Mouse (Mus musculus): ENCODE data around the gene Prkar2a. TPM values are rescaled to one million over a fixed set of nuclear protein-coding genes. Genes with fewer than 3 reads are reported as not detected.

Prkar2a gene
- polyA plus RNA-seq, 1 experiment from 2014 or later = 20.2 TPM

DNA sequence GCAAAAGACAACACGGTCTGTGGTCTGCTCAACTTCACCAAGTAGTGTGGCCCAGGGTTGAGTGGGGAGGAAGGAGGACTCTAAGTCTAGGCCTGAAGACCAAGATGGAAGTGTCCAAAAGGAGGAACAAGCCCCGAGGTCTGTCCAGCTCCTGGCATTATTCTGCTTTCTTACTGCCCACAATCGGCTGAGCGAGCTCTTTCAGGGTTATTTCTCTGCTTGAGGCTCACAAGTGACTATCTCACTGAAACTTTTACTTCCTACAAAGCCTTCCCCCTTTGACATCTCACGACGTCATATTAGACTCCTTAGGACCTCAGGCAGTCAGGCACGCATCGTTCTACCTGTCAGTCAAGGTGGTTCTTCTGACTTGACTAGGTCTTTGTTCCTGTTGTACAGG, 2.3 kb downstream of the Prkar2a start:
- H3K4me2 ChIP-seq (replicated peaks; ENCODE audit: low read depth, low read length) = peak overlapping the region; percentile 84
- peak overlapping the region; percentile 87 for H3K9ac ChIP-seq (replicated peaks; ENCODE audit: low read length)
- H3K27me3 ChIP-seq (ENCODE audit: insufficient read depth, low read length) = no peaks in the 10 kb centered on the region
- peak; percentile 2; the same call in 1 of the 2 replicates for ATAC-seq (ENCODE audit: low FRiP score, low TSS enrichment)
- H3K36me3 ChIP-seq (ENCODE audit: insufficient read depth, low read length) = 0 out of 2 replicates have a peak, but pooled peaks cover 2% of the 10 kb centered on the region
- peaks cover 14% of the 10 kb centered on the region for H3K4me1 ChIP-seq (ENCODE audit: insufficient read depth, low read length)
- no peaks in the 10 kb centered on the region for H3K9me3 ChIP-seq (ENCODE audit: low read length)
- WGBS = 65% methylated on average over 8 of the region's 8 CpGs
- H3K27ac ChIP-seq (ENCODE audit: low read length) = peak overlapping the region; percentile 26; the same call in 1 of the 2 replicates
- H3K4me3 ChIP-seq (ENCODE audit: low read length) = peak overlapping the region; percentile 79

DNA sequence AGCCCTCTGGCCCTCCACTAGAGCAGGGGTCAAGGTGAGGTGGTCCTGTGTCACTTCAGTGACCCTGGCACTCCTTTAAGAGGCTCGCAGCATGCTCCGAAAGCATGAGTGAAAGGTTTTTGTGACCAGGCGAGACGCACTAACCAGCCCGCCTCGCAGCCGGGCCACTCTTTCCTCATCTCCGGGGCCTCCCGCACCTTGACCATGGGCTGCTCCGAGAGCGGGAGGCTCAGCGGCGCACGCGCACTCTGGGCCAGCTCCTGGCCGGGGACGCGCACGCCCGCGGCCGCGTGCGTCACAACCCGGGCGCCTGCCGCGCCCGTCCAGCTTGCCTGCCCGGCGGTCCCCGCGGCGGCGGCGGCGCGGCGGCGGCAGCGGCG, 2.7 kb downstream of the Prkar2a start:
- Histone ChIP-seq H3K27ac (ENCODE audit: low read length) (peak overlapping the region; percentile 69), H3K4me1 (ENCODE audit: insufficient read depth, low read length) (peaks cover 14% of the 10 kb centered on the region), H3K27me3 (ENCODE audit: insufficient read depth, low read length) (no peaks in the 10 kb centered on the region), H3K4me3 (ENCODE audit: low read length) (peak overlapping the region; percentile 79), H3K4me2 (replicated peaks; ENCODE audit: low read depth, low read length) (peak overlapping the region; percentile 84), H3K9ac (replicated peaks; ENCODE audit: low read length) (peak overlapping the region; percentile 87), H3K9me3 (ENCODE audit: low read length) (no peaks in the 10 kb centered on the region), H3K36me3 (ENCODE audit: insufficient read depth, low read length) (0 out of 2 replicates have a peak, but pooled peaks cover 2% of the 10 kb centered on the region)
- ATAC-seq (ENCODE audit: low FRiP score, low TSS enrichment) = peak; percentile 92
- under 1% methylated on average over 42 of the region's 42 CpGs for WGBS

DNA sequence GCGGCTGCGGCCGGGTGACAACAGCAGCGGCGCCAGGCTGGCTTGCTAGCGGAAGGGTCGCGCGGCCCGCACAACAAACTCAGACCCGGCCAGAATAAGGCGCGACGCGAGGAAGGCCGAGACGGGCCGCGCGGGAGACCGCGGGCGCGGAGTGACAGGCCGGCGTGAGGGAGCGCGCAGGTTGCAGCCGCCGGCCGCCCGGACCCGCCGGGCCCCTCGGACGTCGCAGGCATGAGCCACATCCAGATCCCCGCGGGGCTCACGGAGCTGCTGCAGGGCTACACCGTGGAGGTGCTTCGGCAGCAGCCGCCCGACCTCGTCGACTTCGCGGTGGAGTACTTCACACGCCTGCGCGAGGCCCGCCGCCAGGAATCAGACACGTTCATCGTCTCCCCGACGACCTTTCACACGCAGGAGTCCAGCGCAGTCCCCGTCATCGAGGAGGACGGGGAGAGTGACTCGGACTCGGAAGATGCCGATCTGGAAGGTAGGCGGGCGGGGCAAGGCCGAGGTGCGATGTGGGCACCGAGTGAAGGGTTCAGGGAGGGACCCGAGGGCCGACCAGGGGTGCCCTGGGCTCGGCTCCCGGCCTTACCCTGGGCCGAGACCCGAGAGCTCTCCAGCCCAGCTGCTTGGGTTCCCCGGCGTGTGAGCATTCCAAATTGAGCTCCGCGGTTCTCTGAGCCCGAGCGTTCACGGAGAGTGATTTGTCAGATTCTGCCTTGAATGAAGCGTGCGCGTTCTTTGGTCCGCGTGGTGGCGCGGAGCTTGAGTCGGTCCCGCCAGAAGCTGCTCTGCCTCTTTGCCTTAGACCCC, 3.3 kb downstream of the Prkar2a start:
- under 1% methylated on average over 89 of the region's 92 CpGs for WGBS
- peak overlapping the region; percentile 84 for H3K4me2 ChIP-seq (replicated peaks; ENCODE audit: low read depth, low read length)
- H3K4me1 ChIP-seq (ENCODE audit: insufficient read depth, low read length) = peaks cover 14% of the 10 kb centered on the region
- 0 out of 2 replicates have a peak, but pooled peaks cover 2% of the 10 kb centered on the region for H3K36me3 ChIP-seq (ENCODE audit: insufficient read depth, low read length)
- H3K27ac ChIP-seq (ENCODE audit: low read length) = peak overlapping the region; percentile 69
- H3K4me3 ChIP-seq (ENCODE audit: low read length) = peak overlapping the region; percentile 79
- H3K27me3 ChIP-seq (ENCODE audit: insufficient read depth, low read length) = no peaks in the 10 kb centered on the region
- H3K9me3 ChIP-seq (ENCODE audit: low read length) = no peaks in the 10 kb centered on the region
- ATAC-seq (ENCODE audit: low FRiP score, low TSS enrichment) = peak; percentile 79
- H3K9ac ChIP-seq (replicated peaks; ENCODE audit: low read length) = peak overlapping the region; percentile 87

DNA sequence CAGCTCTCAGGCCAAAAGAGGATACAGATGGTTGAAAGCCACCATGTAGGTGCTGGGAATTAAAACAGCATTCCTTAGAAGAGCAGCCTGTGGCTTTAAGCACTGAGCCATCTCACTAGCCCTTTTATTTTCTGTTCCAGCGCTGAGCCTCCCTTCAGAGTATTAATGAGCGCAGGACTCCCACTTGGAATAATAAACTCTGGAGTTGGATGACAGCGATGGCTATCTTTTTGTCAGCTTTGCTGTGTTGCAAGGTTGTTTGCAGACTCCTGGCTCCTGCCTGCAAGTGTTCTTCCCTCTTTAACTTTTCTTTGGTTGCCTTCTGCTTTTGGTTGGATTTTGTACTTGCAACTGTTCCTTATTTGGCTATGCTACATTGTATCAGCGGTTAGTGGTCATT, 4.8 kb downstream of the Prkar2a start:
- WGBS = 52% methylated on average over 4 of the region's 4 CpGs
- H3K36me3 ChIP-seq (ENCODE audit: insufficient read depth, low read length) = 0 out of 2 replicates have a peak, but pooled peaks cover 2% of the 10 kb centered on the region
- H3K4me3 ChIP-seq (ENCODE audit: low read length) = no peak overlapping the region
- H3K27me3 ChIP-seq (ENCODE audit: insufficient read depth, low read length) = no peaks in the 10 kb centered on the region
- H3K9me3 ChIP-seq (ENCODE audit: low read length) = no peaks in the 10 kb centered on the region
- no peak for ATAC-seq (ENCODE audit: low FRiP score, low TSS enrichment)
- no peak overlapping the region for H3K27ac ChIP-seq (ENCODE audit: low read length)
- peak overlapping the region; percentile 84 for H3K4me2 ChIP-seq (replicated peaks; ENCODE audit: low read depth, low read length)
- no peak overlapping the region for H3K9ac ChIP-seq (replicated peaks; ENCODE audit: low read length)
- H3K4me1 ChIP-seq (ENCODE audit: insufficient read depth, low read length) = peaks cover 14% of the 10 kb centered on the region

DNA sequence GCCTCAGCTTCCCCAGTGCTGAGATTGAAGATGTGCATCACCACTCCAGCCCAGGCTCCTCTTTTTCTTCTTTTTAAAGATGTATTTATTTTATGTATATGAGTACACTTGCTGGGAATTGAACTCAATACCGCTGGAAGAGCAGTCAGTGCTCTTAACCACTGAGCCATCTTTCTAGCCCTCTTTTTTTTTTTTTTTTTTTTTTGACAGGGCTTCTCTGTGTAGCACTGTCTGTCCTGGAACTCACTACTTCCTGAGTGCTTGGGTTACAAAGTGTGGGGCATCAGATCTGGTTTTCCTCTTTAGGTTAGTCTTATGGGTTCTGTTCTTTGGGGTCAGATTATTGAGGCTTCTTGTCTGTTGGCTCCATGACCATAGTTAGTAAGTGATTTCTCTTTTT, 5.4 kb downstream of the Prkar2a start:
- Histone ChIP-seq H3K4me3 (ENCODE audit: low read length) (no peak overlapping the region), H3K4me2 (replicated peaks; ENCODE audit: low read depth, low read length) (peak overlapping the region; percentile 84; the same call in 1 of the 2 replicates)

DNA sequence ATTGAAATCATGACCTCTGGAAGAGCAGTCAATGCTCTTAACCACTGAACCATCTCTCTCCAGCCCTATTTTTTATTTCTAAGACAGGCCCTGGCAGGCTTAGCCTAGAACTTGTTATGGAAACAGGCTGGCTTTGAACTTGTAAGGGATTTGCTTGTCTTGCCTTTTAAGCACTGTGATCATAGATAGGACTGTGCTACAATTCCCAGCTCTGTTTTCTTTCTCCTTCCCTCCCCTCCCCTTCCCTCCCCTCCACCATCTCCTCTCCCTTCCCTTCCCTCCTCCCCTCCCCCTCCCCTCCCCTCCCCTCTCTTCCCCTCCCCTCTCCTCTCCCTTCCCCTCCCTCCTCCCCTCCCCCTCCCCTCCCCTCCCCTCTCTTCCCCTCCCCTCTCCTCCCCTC, 13.4 kb downstream of the Prkar2a start:
- no peak for ATAC-seq (ENCODE audit: low FRiP score, low TSS enrichment)
- H3K27ac ChIP-seq (ENCODE audit: low read length) = no peak overlapping the region
- no peak overlapping the region for H3K4me3 ChIP-seq (ENCODE audit: low read length)
- H3K4me1 ChIP-seq (ENCODE audit: insufficient read depth, low read length) = peaks cover 9% of the 10 kb centered on the region; the same call in 1 of the 2 replicates
- no peak overlapping the region for H3K4me2 ChIP-seq (replicated peaks; ENCODE audit: low read depth, low read length)
- H3K9me3 ChIP-seq (ENCODE audit: low read length) = no peaks in the 10 kb centered on the region
- H3K36me3 ChIP-seq (ENCODE audit: insufficient read depth, low read length) = no peaks in the 10 kb centered on the region
- H3K27me3 ChIP-seq (ENCODE audit: insufficient read depth, low read length) = no peaks in the 10 kb centered on the region
- H3K9ac ChIP-seq (replicated peaks; ENCODE audit: low read length) = no peak overlapping the region

More for the DNA sequence above, 5.4 kb downstream of the Prkar2a start:
- Histone ChIP-seq H3K27ac (ENCODE audit: low read length) (no peak overlapping the region), H3K9me3 (ENCODE audit: low read length) (no peaks in the 10 kb centered on the region), H3K27me3 (ENCODE audit: insufficient read depth, low read length) (no peaks in the 10 kb centered on the region), H3K9ac (replicated peaks; ENCODE audit: low read length) (no peak overlapping the region), H3K36me3 (ENCODE audit: insufficient read depth, low read length) (0 out of 2 replicates have a peak, but pooled peaks cover 2% of the 10 kb centered on the region), H3K4me1 (ENCODE audit: insufficient read depth, low read length) (peaks cover 14% of the 10 kb centered on the region)
- 75% methylated on average over 1 of the region's 1 CpGs for WGBS
- no peak for ATAC-seq (ENCODE audit: low FRiP score, low TSS enrichment)

DNA sequence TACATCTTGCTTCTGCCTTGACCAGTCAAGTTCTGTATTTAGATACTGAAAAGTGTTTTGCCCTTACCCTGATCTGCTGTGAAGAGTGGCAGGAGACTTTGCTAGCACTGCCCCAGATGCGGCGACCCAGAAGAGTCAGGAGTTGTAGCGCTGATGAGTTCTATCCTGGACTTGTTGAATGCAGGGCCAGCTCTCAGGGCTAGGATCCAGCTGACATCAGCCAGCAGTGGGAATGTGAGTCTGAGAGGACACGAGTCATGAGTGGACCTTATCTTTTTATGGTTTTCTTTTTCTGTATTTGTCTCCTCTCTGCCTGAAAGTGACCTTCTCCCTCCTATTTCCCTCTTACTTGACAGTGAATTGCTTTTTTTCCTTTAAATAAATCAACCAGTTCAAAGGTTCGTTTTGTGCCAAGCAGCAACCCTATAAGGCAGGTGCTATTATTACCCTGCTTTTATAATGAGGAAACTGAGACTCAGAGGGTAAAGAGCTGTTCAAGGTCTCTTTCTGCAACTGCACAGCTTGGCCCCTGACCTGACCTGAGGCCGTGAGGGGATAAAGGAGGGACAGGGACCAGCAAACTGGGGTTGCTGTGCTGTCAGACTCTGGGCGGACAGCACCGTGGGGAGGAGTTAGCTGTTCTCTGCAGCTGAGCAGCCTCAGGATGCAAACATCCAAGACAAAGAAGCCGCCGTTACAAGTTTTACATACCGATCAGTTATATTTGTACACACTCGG, 14.4 kb downstream of the Prkar2a start:
- 43% methylated on average over 12 of the region's 12 CpGs for WGBS
- no peak overlapping the region for H3K27ac ChIP-seq (ENCODE audit: low read length)
- no peak overlapping the region for H3K9ac ChIP-seq (replicated peaks; ENCODE audit: low read length)
- no peak overlapping the region for H3K4me3 ChIP-seq (ENCODE audit: low read length)
- no peaks in the 10 kb centered on the region for H3K27me3 ChIP-seq (ENCODE audit: insufficient read depth, low read length)
- peaks cover 9% of the 10 kb centered on the region; the same call in 1 of the 2 replicates for H3K4me1 ChIP-seq (ENCODE audit: insufficient read depth, low read length)
- ATAC-seq (ENCODE audit: low FRiP score, low TSS enrichment) = no peak
- H3K36me3 ChIP-seq (ENCODE audit: insufficient read depth, low read length) = no peaks in the 10 kb centered on the region
- H3K9me3 ChIP-seq (ENCODE audit: low read length) = no peaks in the 10 kb centered on the region
- H3K4me2 ChIP-seq (replicated peaks; ENCODE audit: low read depth, low read length) = no peak overlapping the region

DNA sequence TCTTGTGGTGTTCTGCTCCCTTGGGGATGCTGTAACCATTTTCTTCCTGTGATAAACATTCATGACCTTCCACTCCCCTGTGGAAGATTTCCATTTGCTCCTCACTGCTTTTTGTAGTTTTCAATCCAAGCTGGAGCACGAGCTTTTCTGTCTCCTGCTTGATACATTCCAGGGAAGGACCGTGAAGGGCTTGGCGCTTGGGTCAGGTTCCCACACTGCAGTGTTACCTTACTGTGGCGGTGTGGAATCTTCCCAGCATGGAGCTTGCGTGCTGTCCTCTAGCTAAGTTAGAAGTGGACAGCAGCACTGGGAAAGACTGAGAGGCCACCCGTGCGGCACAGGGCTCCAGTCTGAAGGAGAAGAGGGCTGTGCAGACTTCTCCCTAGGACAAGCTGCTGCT, 15.5 kb downstream of the Prkar2a start:
- H3K4me1 ChIP-seq (ENCODE audit: insufficient read depth, low read length) = peaks cover 9% of the 10 kb centered on the region; the same call in 1 of the 2 replicates
- H3K4me3 ChIP-seq (ENCODE audit: low read length) = no peak overlapping the region
- H3K27me3 ChIP-seq (ENCODE audit: insufficient read depth, low read length) = no peaks in the 10 kb centered on the region
- WGBS = 45% methylated on average over 7 of the region's 7 CpGs
- 0 out of 2 replicates have a peak overlapping the region, but pooled peaks have one; percentile 4 for H3K9ac ChIP-seq (replicated peaks; ENCODE audit: low read length)
- H3K4me2 ChIP-seq (replicated peaks; ENCODE audit: low read depth, low read length) = no peak overlapping the region
- no peaks in the 10 kb centered on the region for H3K9me3 ChIP-seq (ENCODE audit: low read length)
- no peak for ATAC-seq (ENCODE audit: low FRiP score, low TSS enrichment)
- H3K36me3 ChIP-seq (ENCODE audit: insufficient read depth, low read length) = no peaks in the 10 kb centered on the region
- H3K27ac ChIP-seq (ENCODE audit: low read length) = 0 out of 2 replicates have a peak overlapping the region, but pooled peaks have one; percentile 29

DNA sequence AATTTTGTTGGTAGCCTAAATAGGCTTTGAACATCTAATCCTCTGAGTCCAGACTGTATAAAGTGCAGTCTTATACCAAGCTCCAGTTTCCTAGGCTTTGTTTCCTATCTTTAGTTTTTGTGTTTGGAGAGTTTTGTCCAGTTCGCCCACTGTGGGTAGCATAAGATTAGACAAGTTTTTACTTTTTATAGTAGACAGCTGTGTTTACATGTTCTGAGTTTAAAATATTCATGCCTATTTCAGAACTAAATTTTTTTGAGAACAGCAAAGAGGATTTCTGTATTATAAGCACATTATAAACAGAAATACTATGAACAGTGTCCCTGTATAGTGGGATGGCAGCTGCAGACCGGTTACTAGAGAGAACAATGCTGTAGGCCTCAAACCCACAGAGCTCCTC, 18.1 kb downstream of the Prkar2a start:
- 92% methylated on average over 2 of the region's 2 CpGs for WGBS
- H3K9me3 ChIP-seq (ENCODE audit: low read length) = no peaks in the 10 kb centered on the region
- H3K4me3 ChIP-seq (ENCODE audit: low read length) = no peak overlapping the region
- ATAC-seq (ENCODE audit: low FRiP score, low TSS enrichment) = no peak
- peaks cover 9% of the 10 kb centered on the region; the same call in 1 of the 2 replicates for H3K4me1 ChIP-seq (ENCODE audit: insufficient read depth, low read length)
- no peak overlapping the region for H3K9ac ChIP-seq (replicated peaks; ENCODE audit: low read length)
- H3K27ac ChIP-seq (ENCODE audit: low read length) = no peak overlapping the region
- no peaks in the 10 kb centered on the region for H3K27me3 ChIP-seq (ENCODE audit: insufficient read depth, low read length)
- H3K4me2 ChIP-seq (replicated peaks; ENCODE audit: low read depth, low read length) = no peak overlapping the region
- no peaks in the 10 kb centered on the region for H3K36me3 ChIP-seq (ENCODE audit: insufficient read depth, low read length)

Data from kidney, embryonic 16.5 days (tissue).